Mouse (Mus musculus) intestine, embryonic 16.5 days (tissue): ENCODE measurements at regions not wholly inside any gene's neighbourhood (a gene's known extent, or its start where the extent isn't known, plus 50 kb on each side); places are given as distances from the start of the nearest gene placed in this dataset.

Experiments used
- ATAC-seq: fragments of 200-750 bp; cut with Nextera tagmentation; 2 replicates; pipeline ENCODE4 v1.8.0; 2017; ENCODE audit warnings: moderate TSS enrichment, moderate library complexity
- H3K27ac ChIP-seq: fragments of 300-500 bp; sonication (generic); 2 replicates; pipeline ENCODE4 v1.5.1; 2014; ENCODE audit warnings: mild to moderate bottlenecking, low read length
- H3K27me3 ChIP-seq: fragments of 300-500 bp; sonication (generic); replicated peaks from 2 replicates; pipeline ENCODE4 v1.6.1; 2014; ENCODE audit warnings: low read length, control low read depth, mixed read lengths; ENCODE audit not compliant: control insufficient read depth, insufficient read depth
- H3K36me3 ChIP-seq: fragments of 300-500 bp; sonication (generic); 2 replicates; pipeline ENCODE4 v1.6.1; 2014; ENCODE audit warnings: low read length, control low read depth; ENCODE audit not compliant: control insufficient read depth, insufficient read depth
- H3K4me1 ChIP-seq: fragments of 300-500 bp; sonication (generic); 2 replicates; pipeline ENCODE4 v1.6.1; 2014; ENCODE audit warnings: low read length, control low read depth, mixed read lengths; ENCODE audit not compliant: control insufficient read depth, insufficient read depth
- H3K4me2 ChIP-seq: fragments of 300-500 bp; sonication (generic); 2 replicates; pipeline ENCODE4 v1.6.1; 2014; ENCODE audit warnings: low read depth, low read length, control low read depth
- H3K4me3 ChIP-seq: fragments of 300-500 bp; sonication (generic); 2 replicates; pipeline ENCODE4 v1.5.1; 2014; ENCODE audit warnings: mild to moderate bottlenecking, low read length
- H3K9ac ChIP-seq: fragments of 300-500 bp; sonication (generic); 2 replicates; pipeline ENCODE4 v1.6.1; 2014; ENCODE audit warnings: low read depth, low read length
- H3K9me3 ChIP-seq: fragments of 300-500 bp; sonication (generic); 2 replicates; pipeline ENCODE4 v1.6.1; 2016; ENCODE audit warnings: low read length, control low read depth; ENCODE audit not compliant: control insufficient read depth
- WGBS: fragments of 180-500 bp; shearing (Covaris S2); extraction: QIAGEN DNeasy Blood & Tissue Kit; methylation state at CpG from one replicate; pipeline ENCODE4 v1.1.7; 2014; 5-methylcytosine and 5-hydroxymethylcytosine counted together

DNA sequence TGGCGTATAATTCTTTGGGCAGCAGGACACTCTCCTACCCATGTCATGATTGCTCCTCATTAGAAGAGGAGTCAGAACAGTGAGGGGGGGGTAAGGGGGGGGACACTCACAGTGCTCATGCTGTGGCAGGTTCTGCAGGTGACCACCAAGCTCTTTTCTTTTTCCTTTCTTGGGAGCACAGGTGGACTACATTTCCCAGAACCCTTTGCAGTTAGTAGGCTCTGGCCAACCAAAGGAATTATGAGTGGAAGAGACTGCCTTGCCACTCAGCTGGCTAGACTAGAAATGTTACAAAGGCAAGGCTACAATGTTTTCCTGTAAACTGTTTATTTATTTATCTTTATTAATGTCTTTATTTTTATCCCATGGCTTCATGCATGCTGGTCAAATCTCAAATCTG, 53.6 kb upstream of the Ifnlr1 start:
- 88% methylated on average over 1 of the region's 1 CpGs for WGBS
- Histone ChIP-seq H3K4me3 (no peak overlapping the region), H3K4me2 (no peak overlapping the region), H3K9ac (no peak overlapping the region), H3K36me3 (no peaks in the 10 kb centered on the region), H3K27me3 (no peaks in the 10 kb centered on the region), H3K27ac (no peak overlapping the region), H3K4me1 (no peaks in the 10 kb centered on the region), H3K9me3 (no peaks in the 10 kb centered on the region)
- ATAC-seq = no peak

DNA sequence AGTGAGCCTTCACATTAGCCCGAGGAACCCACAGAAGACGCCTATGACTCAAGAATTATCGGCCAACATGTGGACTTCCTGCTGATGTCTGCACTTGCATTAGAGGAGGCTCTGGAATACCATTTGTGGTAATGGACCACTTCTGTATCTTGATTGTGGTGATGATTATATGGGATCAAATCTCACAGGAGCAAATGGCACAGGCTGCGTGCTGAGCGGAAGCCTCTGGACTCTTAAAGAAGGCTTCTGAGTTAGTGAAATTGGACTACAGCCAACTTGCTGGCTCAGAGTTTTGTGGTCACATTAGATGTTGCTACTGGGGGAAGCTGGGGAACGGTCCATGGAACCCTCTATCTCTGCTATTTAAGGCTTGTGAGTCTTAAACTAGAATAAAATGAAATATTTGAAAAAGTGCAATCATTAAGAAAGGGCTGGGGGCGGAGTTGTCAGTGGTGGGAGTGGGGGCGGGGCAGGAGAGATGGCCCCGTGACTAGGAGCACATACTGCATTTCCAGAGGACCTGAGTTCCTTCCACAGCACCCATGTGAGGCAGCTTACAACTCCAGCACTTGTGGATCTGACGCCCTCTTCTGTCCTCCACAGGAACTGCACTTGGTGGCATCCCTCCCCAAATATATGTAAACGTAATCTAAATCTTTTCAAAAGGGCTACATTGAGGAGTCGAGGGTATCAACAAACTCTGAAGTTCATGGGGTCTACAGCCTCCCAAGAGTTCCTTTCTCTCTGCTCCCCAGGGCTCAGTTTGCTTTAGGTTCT, 56.1 kb upstream of the Ifnlr1 start:
- Histone ChIP-seq H3K36me3 (no peaks in the 10 kb centered on the region), H3K27me3 (no peaks in the 10 kb centered on the region), H3K27ac (no peak overlapping the region), H3K4me3 (no peak overlapping the region), H3K4me1 (no peaks in the 10 kb centered on the region), H3K9me3 (no peaks in the 10 kb centered on the region), H3K4me2 (no peak overlapping the region), H3K9ac (no peak overlapping the region)
- no peak for ATAC-seq
- 86% methylated on average over 12 of the region's 12 CpGs for WGBS

DNA sequence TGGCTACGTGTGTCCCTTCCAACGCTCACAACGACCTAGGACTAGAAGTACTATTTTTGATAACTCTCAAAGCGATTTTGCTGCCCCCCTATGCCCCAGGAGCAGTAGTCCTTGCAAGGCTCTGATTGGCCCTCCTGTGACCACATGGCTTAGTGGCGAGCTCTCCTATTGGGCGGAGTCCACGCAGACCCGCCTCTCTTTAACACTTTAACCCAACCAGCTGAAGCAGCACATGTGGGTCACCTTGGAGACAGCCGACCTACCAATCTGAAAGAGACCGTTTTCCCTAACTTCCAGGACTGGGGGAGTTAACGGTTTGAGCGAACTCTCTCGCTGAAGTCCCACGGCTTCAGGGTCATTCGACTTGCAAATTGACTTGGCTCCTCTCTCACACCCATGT, 53.0 kb upstream of the Grhl3 start:
- ATAC-seq = no peak
- 87% methylated on average over 15 of the region's 15 CpGs for WGBS
- no peaks in the 10 kb centered on the region for H3K36me3 ChIP-seq
- no peak overlapping the region for H3K4me3 ChIP-seq
- no peaks in the 10 kb centered on the region for H3K9me3 ChIP-seq
- H3K27ac ChIP-seq = no peak overlapping the region
- no peak overlapping the region for H3K4me2 ChIP-seq
- H3K9ac ChIP-seq = no peak overlapping the region
- H3K4me1 ChIP-seq = no peaks in the 10 kb centered on the region
- H3K27me3 ChIP-seq = no peaks in the 10 kb centered on the region

DNA sequence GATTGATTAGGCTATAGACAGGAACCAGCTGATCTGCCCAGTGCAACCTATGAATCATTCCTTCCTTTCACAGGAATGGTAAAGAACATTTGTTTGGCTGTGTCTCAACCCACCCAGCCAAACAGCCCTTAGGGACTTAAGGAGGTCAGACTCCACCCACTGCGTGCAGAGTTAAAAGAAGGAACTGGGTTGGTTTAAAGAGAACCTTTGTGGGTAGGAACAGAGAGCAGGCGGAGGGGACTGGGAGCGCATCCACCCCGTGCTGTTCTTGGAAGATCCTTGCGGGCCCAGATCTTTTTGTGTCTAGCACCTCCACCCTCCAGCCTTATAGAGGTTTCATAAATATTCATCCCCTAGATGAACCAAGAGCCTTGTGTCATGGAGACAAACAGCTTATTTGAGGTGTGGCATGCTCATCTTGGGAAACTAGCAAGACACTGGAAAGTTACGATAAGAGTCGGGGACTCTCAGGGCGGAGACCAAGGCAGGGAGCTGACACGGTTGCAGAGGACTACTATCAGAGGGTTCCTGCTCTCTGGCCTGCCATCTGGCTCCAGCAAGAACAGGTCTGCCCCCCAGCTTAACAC, 49.8 kb upstream of the Grhl3 start:
- H3K9me3 ChIP-seq = no peaks in the 10 kb centered on the region
- H3K27ac ChIP-seq = no peak overlapping the region
- H3K27me3 ChIP-seq = no peaks in the 10 kb centered on the region
- peaks cover 2% of the 10 kb centered on the region; the same call in 1 of the 2 replicates for H3K4me1 ChIP-seq
- H3K4me2 ChIP-seq = no peak overlapping the region
- H3K9ac ChIP-seq = no peak overlapping the region
- no peak overlapping the region for H3K4me3 ChIP-seq
- 70% methylated on average over 9 of the region's 9 CpGs for WGBS
- peak; percentile 66; the same call in 1 of the 2 replicates for ATAC-seq
- no peaks in the 10 kb centered on the region for H3K36me3 ChIP-seq
